Mouse (Mus musculus): ENCODE results near the gene Dgkh.

DNA sequence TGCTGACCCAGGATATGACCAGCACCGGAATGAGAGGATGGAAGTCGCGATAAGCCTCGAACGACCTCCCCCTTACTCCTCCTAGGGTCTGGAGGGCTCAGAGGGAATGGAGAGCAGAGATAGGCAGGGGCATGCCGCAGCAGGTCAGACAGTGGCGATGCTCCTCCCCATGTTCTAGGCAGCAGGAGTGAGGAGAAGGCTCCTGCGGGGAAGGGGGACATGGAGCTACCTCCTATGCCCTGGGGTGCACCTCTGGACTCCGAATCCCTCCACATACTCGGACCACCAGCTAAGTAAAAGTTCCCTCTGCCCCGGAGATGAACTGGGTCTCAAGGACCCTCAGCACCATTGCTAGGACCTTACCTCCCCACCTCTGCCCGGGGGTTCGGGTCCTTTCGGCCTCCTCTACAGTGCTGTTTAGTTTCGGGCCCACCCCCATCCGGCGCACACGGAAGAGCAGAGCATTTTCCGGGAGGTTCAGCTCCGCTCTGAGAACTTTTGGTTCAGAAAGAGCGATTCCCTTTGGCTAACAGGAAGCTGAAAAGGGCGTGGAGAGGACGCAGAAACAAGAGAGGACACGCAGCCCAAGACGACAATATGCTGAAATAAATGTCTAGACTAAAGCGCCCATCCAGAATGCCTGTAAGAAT lies 7.1 kb downstream of the Dgkh start:
- no peak; the same call in 1 of the 2 replicates for TF ChIP-seq POLR2A (IDR thresholded peaks at IDR 0.05; ENCODE audit: control insufficient read depth, low read depth, low read length)
- no peak for TF ChIP-seq CTCF (IDR thresholded peaks at IDR 0.05; ENCODE audit: control insufficient read depth, insufficient read depth, insufficient replicate concordance, low read depth, low read length)
